Mouse (Mus musculus) heart, postnatal 0 days (tissue): ENCODE measurements around the gene Larp1. TPM values are rescaled to one million over a fixed set of nuclear protein-coding genes. Genes with fewer than 3 reads are reported as not detected.

Experiments
- ATAC-seq: fragments of 200-750 bp; cut with Nextera tagmentation; 2 replicates; pipeline ENCODE4 v1.8.0; 2017; ENCODE audit warnings: low read depth, moderate number of reproducible peaks, moderate library complexity; ENCODE audit not compliant: insufficient read depth
- DNase-seq: peaks from one replicate; pipeline ENCODE4 v3.0.0-alpha.2; 2016; ENCODE audit warnings: low spot score
- H3K27ac ChIP-seq: fragments of 300-500 bp; sonication (generic); 2 replicates; pipeline ENCODE4 v1.5.1; 2014; ENCODE audit warnings: low read depth, mild to moderate bottlenecking
- H3K27me3 ChIP-seq: fragments of 300-500 bp; sonication (generic); 2 replicates; pipeline ENCODE4 v1.6.1; 2014; ENCODE audit warnings: low read length, mixed read lengths; ENCODE audit not compliant: control insufficient read depth, insufficient read depth
- H3K36me3 ChIP-seq: fragments of 300-500 bp; sonication (generic); replicated peaks from 2 replicates; pipeline ENCODE4 v1.6.1; 2014; ENCODE audit warnings: low read length, mixed read lengths; ENCODE audit not compliant: control insufficient read depth, insufficient read depth
- H3K4me1 ChIP-seq: fragments of 300-500 bp; sonication (generic); 2 replicates; pipeline ENCODE4 v1.6.1; 2014; ENCODE audit warnings: antibody characterized with exemption; ENCODE audit not compliant: control insufficient read depth, insufficient read depth
- H3K4me2 ChIP-seq: fragments of 300-500 bp; sonication (generic); 2 replicates; pipeline ENCODE4 v1.6.1; 2014; ENCODE audit warnings: low read depth, mild to moderate bottlenecking, low read length, moderate library complexity
- H3K4me3 ChIP-seq: fragments of 300-500 bp; sonication (generic); 2 replicates; pipeline ENCODE4 v1.5.1; 2014; ENCODE audit warnings: low read depth, low read length
- H3K9ac ChIP-seq: fragments of 300-500 bp; sonication (generic); replicated peaks from 2 replicates; pipeline ENCODE4 v1.6.1; 2014; ENCODE audit warnings: low read depth, low read length, mixed read lengths
- H3K9me3 ChIP-seq: fragments of 300-500 bp; sonication (generic); replicated peaks from 2 replicates; pipeline ENCODE4 v1.6.1; 2016; ENCODE audit warnings: low read length; ENCODE audit not compliant: control insufficient read depth
- CTCF ChIP-seq: IDR thresholded peaks from 2 replicates; pipeline ENCODE4 v1.5.1; 2016; ENCODE audit warnings: antibody characterized with exemption, control low read depth, low read depth
- EP300 ChIP-seq: IDR thresholded peaks from 2 replicates; pipeline ENCODE4 v1.6.1; 2016; ENCODE audit warnings: antibody characterized with exemption, low read depth
- WGBS: fragments of 180-500 bp; shearing (Covaris S2); extraction: QIAGEN DNeasy Blood & Tissue Kit; methylation state at CpG from one replicate; pipeline ENCODE4 v1.1.7; 2014; 5-methylcytosine and 5-hydroxymethylcytosine counted together
- polyA plus RNA-seq: library from polyadenylated mRNA; unstranded; fragments of >200 nt; fragmentation: Nextera tagmentation; extraction: Ambion mirVana; gene quantifications from 2 replicates; pipeline ENCODE4 v1.2.1, GENCODE M21; 2015
- total RNA-seq: library from RNA; depleted of rRNA; stranded (reverse); fragments of >200 nt; gene quantifications from 2 replicates; pipeline ENCODE4 v1.2.3, GENCODE M21; 2014; ENCODE audit warnings: low replicate concordance

Larp1 gene
- total and polyA plus RNA-seq, 2 experiments from 2014 or later = 8.3 to 18.2 TPM

DNA sequence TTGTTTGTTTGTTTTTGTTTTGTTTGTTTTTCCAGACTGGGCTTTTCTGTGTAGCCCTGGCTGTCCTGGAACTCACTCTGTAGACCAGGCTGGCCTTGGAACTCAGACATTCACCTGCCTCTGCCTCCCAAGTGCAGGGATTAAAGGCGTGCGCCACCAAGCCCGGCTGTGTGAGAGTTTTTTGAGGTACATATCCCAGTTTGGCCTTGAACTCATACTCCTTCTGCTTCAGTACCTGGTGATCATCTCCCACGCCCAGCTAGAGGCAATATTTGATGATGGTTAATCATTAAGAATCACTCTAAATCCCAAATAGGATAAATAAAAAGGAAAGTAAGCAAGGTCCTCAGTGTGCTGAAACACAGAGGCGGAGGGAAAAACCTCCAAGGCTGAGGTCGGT, 22.8 kb upstream of the Larp1 start:
- Histone ChIP-seq H3K9ac (no peak overlapping the region), H3K27me3 (no peaks in the 10 kb centered on the region), H3K4me2 (no peak overlapping the region)

DNA sequence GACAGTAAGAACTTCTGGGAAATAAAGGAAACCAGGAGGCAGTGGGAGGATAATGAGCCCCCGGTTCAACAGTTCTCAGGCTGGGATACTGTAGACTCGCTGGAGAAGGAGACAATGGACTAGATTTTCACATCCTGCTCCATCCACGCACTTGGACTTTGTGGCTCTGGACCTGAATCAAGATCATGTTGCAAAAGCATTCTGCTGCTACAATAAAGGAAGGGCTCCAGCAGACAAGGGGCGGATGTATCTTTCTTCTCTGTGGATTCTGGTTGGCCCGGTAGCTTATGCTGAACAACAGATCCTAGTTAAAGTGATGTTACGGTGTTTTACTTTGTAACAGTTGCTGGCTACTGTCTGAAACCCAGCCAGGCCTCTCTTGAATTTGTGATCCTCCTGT, 22.4 kb upstream of the Larp1 start:
- Histone ChIP-seq H3K4me2 (no peak overlapping the region), H3K4me3 (no peak overlapping the region), H3K9me3 (no peaks in the 10 kb centered on the region), H3K4me1 (peaks cover 18% of the 10 kb centered on the region), H3K27me3 (no peaks in the 10 kb centered on the region), H3K9ac (no peak overlapping the region), H3K27ac (peak overlapping the region; percentile 10; the same call in 1 of the 2 replicates), H3K36me3 (no peaks in the 10 kb centered on the region)
- WGBS = 68% methylated on average over 6 of the region's 6 CpGs
- DNase-seq (no peak), ATAC-seq (no peak)
- TF ChIP-seq CTCF (no peak), EP300 (no peak)

More for the DNA sequence above, 22.8 kb upstream of the Larp1 start:
- no peaks in the 10 kb centered on the region for H3K36me3 ChIP-seq
- TF ChIP-seq CTCF (no peak), EP300 (no peak)
- WGBS = 82% methylated on average over 6 of the region's 6 CpGs
- H3K4me1 ChIP-seq = peaks cover 18% of the 10 kb centered on the region
- no peaks in the 10 kb centered on the region for H3K9me3 ChIP-seq
- DNase-seq = no peak
- H3K27ac ChIP-seq = no peak overlapping the region
- no peak overlapping the region for H3K4me3 ChIP-seq
- ATAC-seq = no peak

DNA sequence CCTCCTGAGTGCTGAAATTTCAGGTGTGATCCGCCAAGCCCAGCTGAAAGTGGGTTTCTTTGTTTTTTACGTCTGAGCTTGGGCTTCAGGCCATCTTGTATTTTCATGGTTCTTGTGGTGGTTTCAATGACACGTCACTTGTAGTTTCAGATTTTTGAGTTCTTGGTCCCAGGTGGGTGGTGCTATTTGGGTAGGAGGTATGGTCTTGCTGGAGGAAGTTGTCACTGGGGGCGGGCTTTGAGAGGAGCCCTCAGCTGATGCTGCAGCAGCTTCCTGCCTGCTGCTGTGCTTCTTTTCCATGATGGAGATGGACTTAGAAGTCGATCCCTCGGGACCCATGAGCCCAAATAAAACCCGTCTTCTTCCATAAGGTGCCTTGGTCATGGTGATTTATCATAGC, 22.0 kb upstream of the Larp1 start:
- Histone ChIP-seq H3K27ac (peak overlapping the region; percentile 10; the same call in 1 of the 2 replicates), H3K36me3 (no peaks in the 10 kb centered on the region), H3K9ac (no peak overlapping the region), H3K27me3 (no peaks in the 10 kb centered on the region), H3K4me1 (peaks cover 18% of the 10 kb centered on the region), H3K4me3 (no peak overlapping the region), H3K4me2 (no peak overlapping the region), H3K9me3 (no peaks in the 10 kb centered on the region)
- WGBS = 91% methylated on average over 7 of the region's 7 CpGs
- DNase-seq = no peak
- TF ChIP-seq CTCF = no peak
- no peak for TF ChIP-seq EP300
- ATAC-seq = no peak

DNA sequence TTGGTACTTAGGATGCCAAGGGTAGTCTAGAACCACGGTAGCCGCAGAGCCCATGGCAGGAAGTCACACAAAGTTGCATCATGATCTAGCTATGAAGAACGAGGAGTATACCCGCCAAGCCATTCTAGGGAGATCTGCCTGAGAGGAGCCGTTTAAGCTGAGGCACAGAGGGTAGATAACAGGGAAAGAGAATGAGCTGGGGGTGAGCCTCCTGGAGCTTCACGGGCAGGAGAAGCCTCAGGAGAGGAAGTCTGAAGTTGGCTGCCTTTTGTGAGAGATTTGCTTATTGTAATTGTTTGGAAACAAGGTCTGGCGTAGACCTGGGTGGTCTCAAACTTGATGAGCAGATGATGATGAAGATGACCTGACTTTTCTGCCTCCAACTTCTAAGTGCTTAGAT, 10.7 kb upstream of the Larp1 start:
- H3K27ac ChIP-seq = no peak overlapping the region
- H3K9me3 ChIP-seq = no peaks in the 10 kb centered on the region
- no peak overlapping the region for H3K9ac ChIP-seq
- H3K4me2 ChIP-seq = no peak overlapping the region
- no peak overlapping the region for H3K4me3 ChIP-seq
- H3K27me3 ChIP-seq = no peaks in the 10 kb centered on the region
- DNase-seq = no peak
- no peaks in the 10 kb centered on the region for H3K4me1 ChIP-seq
- no peak for ATAC-seq
- H3K36me3 ChIP-seq = no peaks in the 10 kb centered on the region
- TF ChIP-seq CTCF (no peak), EP300 (no peak)
- 59% methylated on average over 7 of the region's 7 CpGs for WGBS

DNA sequence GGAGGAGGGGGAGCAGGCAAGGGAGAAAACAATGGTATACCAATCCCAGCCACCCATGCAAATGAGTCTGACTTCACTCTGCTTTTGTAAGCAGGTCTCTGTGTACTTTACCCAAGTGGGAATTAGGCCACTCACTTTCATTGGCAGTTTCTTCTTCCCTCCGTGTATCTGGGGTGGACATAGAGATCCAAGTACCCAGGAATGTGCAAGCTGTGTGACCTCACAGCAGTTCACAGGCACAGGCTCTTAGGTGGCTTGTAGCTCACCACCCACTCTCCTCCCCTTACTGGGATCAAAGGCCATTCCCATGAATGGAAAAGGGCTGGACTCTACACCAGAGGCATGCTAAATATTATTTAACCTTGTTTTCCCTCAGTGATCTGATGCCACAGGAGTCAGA, 10.0 kb upstream of the Larp1 start:
- WGBS = 8% methylated on average over 1 of the region's 1 CpGs
- Histone ChIP-seq H3K27ac (no peak overlapping the region), H3K9me3 (no peaks in the 10 kb centered on the region), H3K4me3 (no peak overlapping the region), H3K27me3 (no peaks in the 10 kb centered on the region), H3K4me1 (no peaks in the 10 kb centered on the region), H3K4me2 (no peak overlapping the region), H3K36me3 (no peaks in the 10 kb centered on the region), H3K9ac (no peak overlapping the region)
- DNase-seq = no peak
- no peak for ATAC-seq
- no peak for TF ChIP-seq CTCF
- no peak for TF ChIP-seq EP300

DNA sequence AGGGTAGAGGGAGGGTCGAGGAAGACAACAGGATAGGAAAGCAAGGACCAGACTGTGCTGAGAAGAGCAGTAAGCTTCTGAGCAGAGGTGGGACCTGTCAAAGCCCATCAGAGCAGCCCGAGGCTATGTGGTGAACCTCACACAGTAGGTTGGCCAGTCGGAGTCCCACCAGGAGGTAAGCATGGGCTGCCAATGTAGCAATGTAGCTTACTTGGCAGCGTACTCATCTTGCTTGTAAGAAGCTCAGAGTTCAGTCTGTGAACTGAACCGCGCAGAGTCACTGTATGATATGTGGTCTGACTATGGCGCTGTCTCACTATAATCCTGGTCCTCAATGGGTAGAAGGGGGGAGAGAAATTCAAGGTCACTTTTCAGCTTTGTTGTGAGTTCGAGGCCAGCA, 5.7 kb upstream of the Larp1 start:
- H3K4me2 ChIP-seq = no peak overlapping the region
- no peak for DNase-seq
- no peaks in the 10 kb centered on the region; the same call in 1 of the 2 replicates for H3K4me1 ChIP-seq
- no peak overlapping the region for H3K27ac ChIP-seq
- H3K9me3 ChIP-seq = no peaks in the 10 kb centered on the region
- H3K9ac ChIP-seq = no peak overlapping the region
- ATAC-seq = no peak
- H3K36me3 ChIP-seq = no peaks in the 10 kb centered on the region
- TF ChIP-seq CTCF (no peak), EP300 (no peak)
- WGBS = 78% methylated on average over 8 of the region's 8 CpGs
- no peak overlapping the region for H3K4me3 ChIP-seq
- no peaks in the 10 kb centered on the region for H3K27me3 ChIP-seq
